Mouse (Mus musculus) cerebral cortex, adult 2 months (tissue): ENCODE results near the gene Dixdc1.

Experiments used
- WGBS: fragments of 180-500 bp; shearing (Covaris S2); methylation state at CpG from one replicate; pipeline ENCODE4 v1.1.7; 2018; 5-methylcytosine and 5-hydroxymethylcytosine counted together

Gene Dixdc1

GRCm38 (mm10) chr9:50658941-50659388, 80.4 kb downstream of the Dixdc1 start:
- under 1% methylated on average over 28 of the region's 28 CpGs for WGBS

GRCm38 (mm10) chr9:50658391-50658790, 80.9 kb downstream of the Dixdc1 start:
- 16% methylated on average over 5 of the region's 5 CpGs for WGBS

- 98% methylated on average over 10 of the region's 10 CpGs for WGBS
Measured at GRCm38 (mm10) chr9:50650503-50650902, 88.8 kb downstream of the Dixdc1 start.

DNA sequence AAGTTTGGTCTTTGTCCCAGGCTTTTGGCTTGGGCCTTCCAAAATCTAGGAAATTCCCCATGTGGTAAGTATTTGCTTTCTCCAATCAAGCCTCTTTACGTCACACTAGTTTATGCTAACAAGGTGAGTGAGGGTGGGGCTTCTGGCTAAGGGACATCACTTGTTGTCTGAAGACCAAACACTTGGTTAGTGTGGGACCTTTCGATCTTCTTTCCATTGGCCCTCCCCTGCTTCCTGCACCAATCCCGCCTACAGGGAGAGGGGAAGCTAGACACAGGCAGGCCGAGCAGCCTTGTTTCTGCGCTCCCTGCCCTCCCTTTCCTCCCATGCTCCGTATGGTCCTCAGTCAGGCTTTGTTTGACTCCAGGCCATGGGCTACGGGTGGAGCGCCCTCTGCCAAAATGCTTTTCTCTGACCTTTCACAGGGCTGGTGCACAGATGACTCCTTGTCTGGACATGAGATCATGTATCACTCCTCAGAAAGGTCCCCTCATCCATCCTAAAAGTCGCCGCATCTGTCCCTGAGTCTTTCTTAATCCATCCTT, 92.4 kb downstream of the Dixdc1 start:
- 83% methylated on average over 10 of the region's 10 CpGs for WGBS

DNA sequence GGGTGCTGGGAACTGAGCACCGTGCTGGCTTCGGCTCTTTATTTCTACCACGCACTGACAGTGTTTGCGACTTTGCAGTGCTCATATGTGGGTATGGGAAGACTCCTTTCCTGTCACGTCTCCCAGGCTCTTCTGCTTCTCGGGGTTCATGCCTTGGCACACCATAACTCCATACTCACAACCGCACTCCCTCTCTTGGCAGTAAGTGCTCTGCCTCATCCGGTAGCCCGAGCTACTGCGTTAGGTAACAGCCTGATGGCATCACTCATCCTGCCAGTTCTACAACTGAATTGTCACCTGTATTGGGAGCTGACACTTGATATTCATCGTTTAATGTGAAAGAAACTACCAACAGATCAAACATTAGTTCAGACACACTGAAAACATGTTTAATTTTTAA, 105.0 kb downstream of the Dixdc1 start:
- WGBS: 88% methylated on average over 11 of the region's 11 CpGs

DNA sequence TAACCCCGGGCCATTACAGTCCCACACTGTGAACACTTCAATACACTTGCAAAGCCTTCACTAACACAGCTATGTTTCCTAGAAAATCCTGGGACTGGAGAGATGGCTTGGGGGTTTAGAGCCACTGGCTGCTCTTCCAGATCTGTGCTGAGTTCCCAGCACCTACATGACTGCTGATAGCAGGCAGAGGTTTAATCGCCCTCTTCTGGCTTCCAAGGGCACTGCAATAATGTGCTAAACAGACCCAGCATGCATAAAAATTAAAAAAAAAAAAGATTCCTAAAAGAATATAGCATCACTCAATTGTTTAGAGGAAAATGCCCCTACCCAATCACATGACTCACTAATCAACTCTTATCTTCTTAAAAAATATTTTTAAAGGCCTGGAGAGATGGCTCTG, 106.3 kb downstream of the Dixdc1 start:
- WGBS: 57% methylated on average over 2 of the region's 2 CpGs

DNA sequence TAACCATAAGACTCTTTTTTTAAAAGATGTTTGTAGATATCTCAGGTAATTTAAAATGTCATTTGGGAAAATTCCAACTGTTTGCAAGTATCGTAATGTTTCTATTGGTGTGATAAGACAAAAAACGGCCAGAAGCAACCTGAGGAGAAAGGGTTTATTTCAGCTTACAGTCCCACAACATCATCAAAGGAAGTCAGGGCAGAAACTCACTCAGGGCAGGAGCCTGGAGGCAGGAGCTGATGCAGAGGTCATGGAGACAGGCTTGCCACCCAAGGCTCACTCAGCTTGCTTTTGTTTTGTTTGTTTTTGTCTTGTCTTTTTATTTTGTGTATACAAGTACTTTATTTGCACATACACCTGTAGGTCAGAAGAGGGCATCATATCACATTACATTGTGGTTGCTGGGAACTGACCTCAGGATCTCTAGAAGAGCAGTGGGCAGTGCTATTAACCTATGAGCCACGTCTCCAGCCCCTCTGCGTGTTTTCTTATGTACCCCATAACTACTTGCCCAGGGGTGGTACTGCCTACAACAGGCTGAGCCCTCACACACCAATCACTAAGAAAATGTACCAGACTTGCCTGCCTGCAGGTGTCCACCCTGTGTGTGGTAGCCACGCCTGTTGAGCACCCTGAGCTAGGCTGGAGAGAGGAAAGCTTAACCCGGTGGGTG, 107.2 kb downstream of the Dixdc1 start:
- WGBS: 92% methylated on average over 6 of the region's 6 CpGs

DNA sequence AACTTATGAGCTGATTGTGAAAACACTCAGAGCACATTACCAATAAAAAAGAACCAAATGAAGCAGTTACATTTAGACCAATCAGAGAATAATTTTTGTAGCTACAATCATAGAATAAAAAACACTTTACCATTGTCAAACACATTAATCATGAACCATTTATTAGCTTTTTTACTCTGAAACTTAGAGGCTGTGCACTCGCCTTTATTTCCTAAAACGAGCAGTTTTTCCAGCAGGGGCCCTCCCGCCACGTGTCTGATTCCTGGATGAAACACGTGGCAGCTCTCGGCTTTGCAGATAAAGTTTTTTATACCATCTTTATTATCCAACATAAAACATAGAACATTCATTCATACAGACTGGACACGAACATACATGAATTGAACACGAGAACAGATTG, 108.4 kb downstream of the Dixdc1 start:
- WGBS: 88% methylated on average over 6 of the region's 8 CpGs

DNA sequence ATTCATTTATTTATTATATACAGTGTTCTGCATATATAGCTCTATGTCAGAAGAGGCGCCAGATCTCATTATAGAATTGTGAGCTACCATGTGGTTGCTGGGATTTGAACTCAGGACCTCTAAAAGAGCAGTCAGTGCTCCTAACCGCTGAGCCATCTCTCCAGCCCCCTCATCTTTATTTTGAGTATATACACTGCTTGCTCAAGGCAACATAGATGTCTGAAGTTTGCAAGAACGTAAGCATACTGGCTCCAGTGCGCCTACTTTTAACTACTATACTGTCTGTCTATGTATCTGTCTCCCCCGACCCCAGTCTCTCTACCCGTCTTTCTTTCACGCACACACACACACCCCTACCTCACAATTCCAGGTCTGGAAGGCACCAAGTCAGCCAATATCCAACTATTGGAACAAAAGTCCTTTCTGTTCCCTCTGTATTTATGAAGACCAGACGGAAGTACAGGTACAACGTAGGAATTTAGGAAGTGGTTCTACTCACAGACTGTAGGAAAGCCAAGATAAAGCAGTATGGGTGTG, 121.5 kb downstream of the Dixdc1 start:
- WGBS: 54% methylated on average over 9 of the region's 9 CpGs

DNA sequence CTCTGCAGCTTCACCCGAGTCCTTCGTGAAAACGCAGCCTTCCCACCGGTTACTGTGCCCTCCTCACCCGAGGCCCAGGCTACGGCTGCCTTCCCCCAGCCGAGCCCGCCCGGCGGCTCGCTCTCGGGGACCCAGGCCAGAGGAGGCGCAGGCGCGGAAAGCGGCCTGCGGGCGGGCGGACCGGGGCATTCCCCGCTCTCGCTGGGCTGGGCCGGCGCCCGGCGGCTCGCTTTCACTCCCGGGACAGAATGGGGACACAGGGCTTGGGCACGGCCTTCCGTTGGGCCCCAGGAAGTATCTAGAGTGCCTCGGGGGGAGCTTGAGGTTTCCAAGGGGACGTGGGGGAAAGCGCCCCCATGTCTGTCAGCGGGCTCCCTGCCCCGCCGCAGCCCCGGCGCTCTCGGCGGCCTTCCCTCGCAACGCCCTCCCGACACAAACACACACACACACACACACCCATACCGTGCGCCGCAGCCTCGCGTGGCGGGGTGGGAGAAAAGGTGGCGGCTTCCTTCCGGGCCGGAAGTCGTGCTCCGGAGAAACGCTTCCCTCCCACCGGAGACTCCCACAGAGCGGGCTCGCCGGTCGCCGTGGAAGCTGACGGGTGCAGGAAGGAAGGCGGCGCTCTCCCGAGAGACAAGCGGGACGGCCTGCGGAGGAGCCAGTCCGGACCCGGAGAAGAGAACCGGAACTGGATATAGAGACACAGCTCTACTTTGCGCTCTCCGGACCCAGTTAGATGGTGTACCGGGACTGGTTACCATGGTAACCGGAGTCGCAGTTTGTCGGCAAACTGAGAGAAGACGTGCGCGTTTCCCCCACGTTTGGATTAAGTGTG, 122.3 kb downstream of the Dixdc1 start, which contains the start of the genes Pih1d2 and Nkapd1:
Pih1d2 (plus strand) TSS at position 556 of the 838 bp plus-strand sequence.
Nkapd1 (minus strand) TSS at position 699 of the 838 bp plus-strand sequence.
- under 1% methylated on average over 81 of the region's 81 CpGs for WGBS

GRCm38 (mm10) chr9:50616161-50616560, 123.2 kb downstream of the Dixdc1 start:
- 28% methylated on average over 11 of the region's 11 CpGs for WGBS
